Mouse (Mus musculus) CD4-positive naive resting alpha-beta T cell, adult 76 days (primary cell): ENCODE results near the gene Anxa5. TPM values are rescaled to one million over a fixed set of nuclear protein-coding genes. Genes with fewer than 3 reads are reported as not detected.

Experiments
- total RNA-seq: library from RNA; stranded (reverse); gene quantifications from one replicate; pipeline ENCODE4 v1.2.4, GENCODE M21; 2023

Gene Anxa5
- total RNA-seq: 61.3 TPM

DNA sequence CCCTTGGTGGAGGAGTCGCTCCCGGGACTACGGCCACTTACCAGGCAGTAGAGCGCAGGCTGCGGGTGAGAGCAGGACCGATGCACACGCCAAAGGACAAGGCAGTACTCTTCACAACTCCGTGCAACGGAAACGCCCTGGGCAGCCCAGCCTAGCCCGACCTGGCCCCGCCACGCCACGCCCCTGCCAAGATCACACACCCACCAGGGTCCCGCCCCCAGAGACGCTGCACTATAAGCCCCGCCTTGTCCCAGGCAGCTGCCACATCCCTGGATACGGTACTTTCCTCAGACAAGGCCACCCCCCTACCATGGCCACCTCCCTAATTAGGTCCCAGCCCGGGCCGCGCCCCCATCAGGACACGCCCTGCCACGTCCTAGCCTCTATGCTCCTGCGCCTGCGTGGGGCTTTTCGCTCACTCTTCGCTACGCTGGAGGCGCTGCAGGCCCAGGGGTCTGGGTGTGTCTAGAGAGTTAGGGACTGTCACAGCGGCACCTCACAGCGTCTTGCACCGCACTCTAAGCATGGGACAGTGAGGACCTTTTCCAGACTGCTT is at the start of gene Anxa5, which contains the start of gene 1810062G17Rik:
Anxa5 (minus strand) TSS at position 363 of the 556 bp plus-strand sequence.
1810062G17Rik (plus strand) TSS at position 406 of the 556 bp plus-strand sequence.

DNA sequence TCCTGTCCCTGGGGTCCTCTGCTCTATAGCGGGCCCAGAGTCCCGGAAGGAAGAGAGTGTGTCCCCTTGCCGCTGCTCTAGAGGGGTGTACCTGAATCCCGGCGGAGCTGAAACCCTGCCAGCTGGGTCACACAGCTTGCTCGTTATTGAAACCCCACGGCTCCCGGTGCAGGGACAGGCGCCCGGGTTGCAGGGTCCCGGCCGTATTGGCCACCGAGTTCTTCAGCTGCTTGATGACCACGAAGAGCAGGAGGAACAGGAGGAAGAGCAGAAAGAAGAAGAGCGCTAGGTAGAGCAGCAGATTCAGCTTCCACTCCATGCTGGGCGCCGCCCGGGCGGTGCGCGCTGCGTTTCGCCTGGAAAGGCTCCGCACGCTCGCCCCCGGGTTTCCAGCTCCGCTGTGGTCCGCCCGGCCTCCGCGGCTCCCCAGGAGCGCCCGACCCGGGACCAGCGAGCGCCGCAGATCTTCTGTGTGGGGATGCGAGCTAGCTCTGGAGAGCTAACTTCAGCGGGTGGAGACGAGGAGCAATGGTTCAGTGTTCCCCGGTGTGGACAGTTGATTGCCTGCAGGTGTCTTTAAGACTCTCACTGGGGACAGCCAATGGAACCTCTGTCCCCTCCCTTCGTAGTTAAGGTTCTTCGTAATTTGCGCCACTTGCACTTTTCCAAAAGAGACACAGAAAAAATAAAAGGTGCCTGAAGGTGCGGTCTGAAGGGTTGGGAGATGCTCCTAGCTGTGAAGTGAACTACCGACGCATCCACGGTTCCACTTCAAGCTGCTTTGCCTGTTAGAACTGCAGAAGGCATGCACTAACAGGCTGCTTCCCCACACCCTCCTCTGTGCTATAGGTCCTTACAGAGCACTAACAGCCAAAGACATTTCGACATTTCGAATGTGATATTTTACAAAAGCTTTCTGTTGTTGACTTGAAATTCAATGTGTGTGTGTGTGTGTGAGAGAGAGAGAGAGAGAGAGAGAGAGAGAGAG is 45.7 kb upstream of the Anxa5 start, which contains the start of gene Gm11549:
Gm11549 (minus strand) TSS at position 741 of the 988 bp plus-strand sequence.

Other genes starting within 250 kb of the Anxa5 start
- gene 1810062G17Rik, start within 50 bp of the Anxa5 start, total RNA-seq: 1.3 TPM
- not detected for gene Gm11549, start 45.9 kb upstream of the Anxa5 start, total RNA-seq
- gene Exosc9, start 76.7 kb upstream of the Anxa5 start, total RNA-seq: 33.9 TPM
- 2.0 TPM for gene Ccna2, start 96.3 kb upstream of the Anxa5 start, total RNA-seq
- 0.97 TPM for gene Bbs7, start 137.6 kb upstream of the Anxa5 start, total RNA-seq
- not detected for gene Trpc3, start 214.3 kb upstream of the Anxa5 start, total RNA-seq